ENCODE assay signal across 27 mouse cellular contexts in genomic region chr12:75139792-75140191, GRCm38 (mm10). TPM values are rescaled to one million over a fixed set of nuclear protein-coding genes. Genes with fewer than 3 reads are reported as not detected.
DNase-seq lines count a peak whose midpoint lies in the region; TF ChIP-seq lines count a peak whose summit lies in the region.
"Had no signal": no experiment of that assay in that cellular context is flagged by ENCODE, and none has a peak within 500 bp of the region (broad histone marks: within the 10 kb centered on the region; RNA-seq: fewer than 3 reads in every experiment).

No protein-coding gene starts in this region.

- no peaks in the 10 kb centered on the region for H3K4me1 ChIP-seq in cerebellum, adult 2 months (ENCODE audit: control insufficient read depth, insufficient read depth, low read length)
- H3K4me1 ChIP-seq: forebrain, embryonic 10.5 days; midbrain, embryonic 10.5 days; neural tube, embryonic 15.5 days had no signal

- WGBS in cerebellum, adult 2 months, result 68% methylated on average over 1 of the region's 1 CpGs

- intact Hi-C loops in left cerebral cortex, adult 2 months (cut with DNase I), result no loop called here

- no peaks in the 10 kb centered on the region for H3K27me3 ChIP-seq in cerebellum, adult 2 months (ENCODE audit: control insufficient read depth, insufficient read depth, low read length)
- H3K27me3 ChIP-seq: neural tube, embryonic 15.5 days had no signal

- H3K4me3 ChIP-seq in cerebellum, adult 2 months (replicated peaks; ENCODE audit: insufficient read depth, low read depth, low read length), result no peak overlapping the region
- H3K4me3 ChIP-seq in left cerebral cortex, adult 2 months, result no peak overlapping the region
- H3K4me3 ChIP-seq: forebrain, embryonic 10.5 days; midbrain, embryonic 10.5 days; neural tube, embryonic 15.5 days had no signal

- no peak overlapping the region for H3K27ac ChIP-seq in cerebellum, adult 2 months (ENCODE audit: insufficient read depth, low read length)
- no peak overlapping the region for H3K27ac ChIP-seq in left cerebral cortex, adult 2 months
- H3K27ac ChIP-seq: forebrain, embryonic 10.5 days; hindbrain, postnatal 0 days; midbrain, embryonic 10.5 days; neural tube, embryonic 15.5 days had no signal

- no peak for TF ChIP-seq CTCF in cerebellum, adult 2 months (IDR thresholded peaks at IDR 0.05; ENCODE audit: borderline replicate concordance, insufficient read depth, low read depth, low read length)
- TF ChIP-seq CTCF in left cerebral cortex, adult 2 months (IDR thresholded peaks at IDR 0.05), result peak; percentile 6; the same call in 1 of the 2 replicates

- no peak for TF ChIP-seq POLR2A in cerebellum, adult 2 months (IDR thresholded peaks at IDR 0.05; ENCODE audit: borderline replicate concordance, insufficient read depth, low read length)

- DNase-seq in cerebellum, postnatal 10 days, result peak; percentile 22 to 23
- DNase-seq in cerebellum, adult 2 months, result no peak
- no peak for DNase-seq in left cerebral cortex, adult 2 months (ENCODE audit: extremely low spot score in 1 of 2, low spot score in 2 of 2)
- no peak for DNase-seq in left cerebral cortex, adult 9 months (ENCODE audit: low spot score in 2 of 2)
- peak; percentile 46 for DNase-seq in testis, postnatal 10 days (ENCODE audit: low spot score)
- DNase-seq in testis, postnatal 14 days (ENCODE audit: low spot score), result no peak
- no peak for DNase-seq in thymus, postnatal 10 days (ENCODE audit: low spot score in 2 of 2)
- DNase-seq: adrenal gland, postnatal 25 days; cerebellum, adult 9-11 months; forebrain, postnatal 0 days; gastrocnemius, postnatal 14 days; heart, adult 11 months; heart, postnatal 14 days; kidney, adult 9 months; lung, adult 18-20 months; lung, postnatal 4 days; right cerebral cortex, postnatal 14 days; thymus, postnatal 36 days had no signal

RNA-seq across cellular contexts. Expression of gene Kcnh5, which starts 37.3 kb away (rescaled TPM):
- polyA plus RNA-seq in cerebellum, adult 2 months (2012; rRNA removed), result 1.4 and 2.0 TPM in 2 replicates
- total RNA-seq in left cerebral cortex, adult 2 months (2021), result 10 to 100 TPM; 83.7 to 88.1 TPM
- total RNA-seq: heart, postnatal 14 days; liver, adult 2 months had no signal
- polyA plus RNA-seq: activated CD4-positive, CD25-positive, alpha-beta regulatory T cell, adult 4 months; CD4-positive, CD25-positive, alpha-beta regulatory T cell, adult 4 months; heart, embryonic 11.5 days; large intestine, adult 2 months; liver, adult 2 months had no signal

Comparison
In these comparisons a context has a peak if more than half of its experiments do, and no peak if none do; other contexts are left out.
1. DNase-seq: peak in cerebellum, postnatal 10 days (2 of 2) and testis, postnatal 10 days (single experiment); none in cerebellum, adult 2 months (0 of 2), left cerebral cortex, adult 2 months (0 of 2), left cerebral cortex, adult 9 months (0 of 2), testis, postnatal 14 days (single experiment) and thymus, postnatal 10 days (0 of 2).